Mouse (Mus musculus) heart, embryonic 11.5 days (tissue): ENCODE measurements around the gene Slc25a18. TPM values are rescaled to one million over a fixed set of nuclear protein-coding genes. Genes with fewer than 3 reads are reported as not detected.

Experiments
- ATAC-seq: fragments of 200-750 bp; cut with Nextera tagmentation; replicated peaks from 2 replicates; pipeline ENCODE4 v1.8.0; 2017; ENCODE audit warnings: moderate library complexity; ENCODE audit not compliant: insufficient number of reproducible peaks, low FRiP score, low TSS enrichment
- H3K27ac ChIP-seq: fragments of 300-500 bp; sonication (generic); 2 replicates; pipeline ENCODE4 v1.5.1; 2014; ENCODE audit warnings: mild to moderate bottlenecking, low read depth, low read length
- H3K27me3 ChIP-seq: fragments of 300-500 bp; sonication (generic); 2 replicates; pipeline ENCODE4 v1.6.1; 2014; ENCODE audit warnings: mild to moderate bottlenecking, low read length, mixed read lengths; ENCODE audit not compliant: control insufficient read depth, insufficient read depth
- H3K36me3 ChIP-seq: fragments of 300-500 bp; sonication (generic); 2 replicates; pipeline ENCODE4 v1.6.1; 2014; ENCODE audit warnings: mild to moderate bottlenecking, low read length, moderate library complexity, mixed read lengths; ENCODE audit not compliant: control insufficient read depth, insufficient read depth
- H3K4me1 ChIP-seq: fragments of 300-500 bp; sonication (generic); 2 replicates; pipeline ENCODE4 v1.6.1; 2014; ENCODE audit warnings: low read length; ENCODE audit not compliant: control insufficient read depth, insufficient read depth
- H3K4me2 ChIP-seq: fragments of 300-500 bp; sonication (generic); 2 replicates; pipeline ENCODE4 v1.6.1; 2014; ENCODE audit warnings: mild to moderate bottlenecking, moderate library complexity
- H3K4me3 ChIP-seq: fragments of 300-500 bp; sonication (generic); 2 replicates; pipeline ENCODE4 v1.5.1; 2014; ENCODE audit warnings: low read depth, low read length
- H3K9ac ChIP-seq: fragments of 300-500 bp; sonication (generic); 2 replicates; pipeline ENCODE4 v1.6.1; 2014; ENCODE audit warnings: mild to moderate bottlenecking, low read depth, low read length, moderate library complexity
- H3K9me3 ChIP-seq: fragments of 300-500 bp; sonication (generic); replicated peaks from 2 replicates; pipeline ENCODE4 v1.6.1; 2016; ENCODE audit warnings: low read length; ENCODE audit not compliant: control insufficient read depth
- WGBS: fragments of 180-500 bp; shearing (Covaris S2); extraction: QIAGEN DNeasy Blood & Tissue Kit; methylation state at CpG from one replicate; pipeline ENCODE4 v1.1.7; 2014; ENCODE audit not compliant: insufficient replicate concordance; 5-methylcytosine and 5-hydroxymethylcytosine counted together
- polyA plus RNA-seq: library from polyadenylated mRNA; unstranded; fragments of >200 nt; fragmentation: Nextera tagmentation; extraction: Ambion mirVana; gene quantifications from 2 replicates; pipeline ENCODE4 v1.2.1, GENCODE M21; 2014

The Slc25a18 gene
- polyA plus RNA-seq, 1 experiment from 2014 or later = 0.13 TPM

DNA sequence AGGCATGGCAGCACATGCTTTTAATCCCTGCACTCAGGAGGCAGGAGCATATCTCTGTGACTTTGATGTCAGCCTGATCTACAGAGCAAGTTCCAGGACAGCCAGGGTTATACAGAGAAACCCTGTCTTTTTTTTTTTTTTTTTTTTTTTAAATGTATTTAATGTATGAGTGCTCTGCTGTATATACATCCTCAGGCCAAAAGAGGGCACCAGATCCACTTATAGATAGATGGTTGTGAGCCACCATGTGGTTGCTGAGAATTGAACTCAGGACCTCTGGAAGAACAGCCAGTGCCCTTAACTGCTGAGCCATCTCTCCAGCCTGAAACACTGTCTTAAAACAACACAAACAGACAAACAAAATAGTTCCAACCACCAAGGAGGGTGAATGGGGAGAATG lies 15.5 kb downstream of the Slc25a18 start:
- Histone ChIP-seq H3K27me3 (no peaks in the 10 kb centered on the region), H3K4me3 (no peak overlapping the region), H3K36me3 (peaks cover 6% of the 10 kb centered on the region), H3K4me2 (no peak overlapping the region), H3K9me3 (no peaks in the 10 kb centered on the region), H3K9ac (no peak overlapping the region), H3K27ac (no peak overlapping the region), H3K4me1 (peaks cover 4% of the 10 kb centered on the region)
- ATAC-seq = no peak

DNA sequence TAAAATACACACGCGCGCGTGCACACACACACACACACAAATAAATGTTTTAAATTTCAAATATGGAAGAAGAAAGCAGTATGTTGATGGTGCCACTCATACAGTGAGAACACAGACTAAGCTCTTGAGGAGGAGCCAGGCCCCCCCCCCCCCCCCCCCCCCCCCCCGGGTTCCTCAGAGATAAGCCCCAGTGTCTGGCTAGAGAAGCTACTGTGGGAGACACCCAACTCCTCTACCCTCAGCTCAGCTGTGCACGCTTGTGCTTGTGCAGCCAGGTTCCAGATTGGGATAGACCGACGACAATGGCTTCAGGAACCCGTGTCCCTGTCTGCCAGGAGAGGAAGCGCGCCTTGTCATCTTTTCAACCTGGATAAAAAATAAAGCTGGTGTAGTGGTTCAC lies 16.8 kb downstream of the Slc25a18 start:
- Histone ChIP-seq H3K4me3 (no peak overlapping the region), H3K9me3 (no peaks in the 10 kb centered on the region), H3K27me3 (no peaks in the 10 kb centered on the region), H3K4me2 (no peak overlapping the region), H3K27ac (no peak overlapping the region), H3K4me1 (peaks cover 2% of the 10 kb centered on the region), H3K36me3 (peaks cover 12% of the 10 kb centered on the region), H3K9ac (no peak overlapping the region)
- WGBS = 72% methylated on average over 11 of the region's 11 CpGs
- ATAC-seq = no peak

DNA sequence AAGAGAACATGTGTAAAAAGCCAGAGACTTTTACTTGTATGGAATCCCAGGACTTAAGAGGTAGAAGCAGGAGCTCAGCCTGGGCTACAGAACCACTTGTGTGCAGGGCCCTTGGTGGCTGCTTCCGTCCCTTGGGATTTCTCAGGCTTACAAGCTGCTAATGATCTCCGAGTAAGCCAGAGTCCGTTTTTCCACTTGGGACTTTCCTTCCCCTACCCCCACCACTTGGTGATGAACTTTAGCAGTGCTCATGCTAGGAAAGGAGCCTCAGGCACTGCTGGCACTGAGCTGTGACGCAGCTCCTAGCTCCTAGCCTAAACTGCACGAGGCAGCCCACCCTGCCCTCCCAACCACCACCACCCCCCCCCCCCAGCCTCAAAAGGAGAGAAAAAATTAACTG lies 17.3 kb downstream of the Slc25a18 start:
- H3K9ac ChIP-seq = no peak overlapping the region
- no peak overlapping the region for H3K4me2 ChIP-seq
- WGBS = 81% methylated on average over 5 of the region's 5 CpGs
- no peak overlapping the region for H3K4me3 ChIP-seq
- H3K4me1 ChIP-seq = peaks cover 2% of the 10 kb centered on the region
- no peak for ATAC-seq
- peaks cover 13% of the 10 kb centered on the region for H3K36me3 ChIP-seq
- H3K27me3 ChIP-seq = no peaks in the 10 kb centered on the region
- no peaks in the 10 kb centered on the region for H3K9me3 ChIP-seq
- H3K27ac ChIP-seq = no peak overlapping the region

DNA sequence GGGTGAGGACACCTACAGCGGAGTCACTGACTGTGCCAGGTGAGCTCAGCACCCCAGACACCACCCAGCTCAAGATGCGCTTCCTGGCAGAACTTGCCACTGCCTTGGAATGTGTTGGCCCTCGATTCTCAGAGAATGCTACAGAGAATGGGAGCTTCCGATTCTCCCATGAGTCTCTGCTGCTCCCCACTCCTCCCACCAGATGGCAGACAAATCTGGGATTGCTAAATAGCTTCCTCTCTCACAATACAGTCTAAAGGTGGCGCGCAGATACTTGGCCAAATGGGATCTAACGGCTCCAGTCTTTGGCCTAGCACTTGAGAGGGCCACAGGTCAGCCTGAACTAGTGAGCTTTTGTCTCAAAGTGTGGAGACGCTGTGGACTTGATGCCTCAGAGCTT lies 19.6 kb downstream of the Slc25a18 start:
- Histone ChIP-seq H3K9ac (no peak overlapping the region), H3K4me2 (no peak overlapping the region), H3K4me1 (peaks cover 2% of the 10 kb centered on the region; the same call in 1 of the 2 replicates), H3K36me3 (peaks cover 25% of the 10 kb centered on the region), H3K9me3 (no peaks in the 10 kb centered on the region), H3K27me3 (no peaks in the 10 kb centered on the region), H3K27ac (no peak overlapping the region), H3K4me3 (no peak overlapping the region)
- 87% methylated on average over 8 of the region's 8 CpGs for WGBS
- ATAC-seq = no peak

DNA sequence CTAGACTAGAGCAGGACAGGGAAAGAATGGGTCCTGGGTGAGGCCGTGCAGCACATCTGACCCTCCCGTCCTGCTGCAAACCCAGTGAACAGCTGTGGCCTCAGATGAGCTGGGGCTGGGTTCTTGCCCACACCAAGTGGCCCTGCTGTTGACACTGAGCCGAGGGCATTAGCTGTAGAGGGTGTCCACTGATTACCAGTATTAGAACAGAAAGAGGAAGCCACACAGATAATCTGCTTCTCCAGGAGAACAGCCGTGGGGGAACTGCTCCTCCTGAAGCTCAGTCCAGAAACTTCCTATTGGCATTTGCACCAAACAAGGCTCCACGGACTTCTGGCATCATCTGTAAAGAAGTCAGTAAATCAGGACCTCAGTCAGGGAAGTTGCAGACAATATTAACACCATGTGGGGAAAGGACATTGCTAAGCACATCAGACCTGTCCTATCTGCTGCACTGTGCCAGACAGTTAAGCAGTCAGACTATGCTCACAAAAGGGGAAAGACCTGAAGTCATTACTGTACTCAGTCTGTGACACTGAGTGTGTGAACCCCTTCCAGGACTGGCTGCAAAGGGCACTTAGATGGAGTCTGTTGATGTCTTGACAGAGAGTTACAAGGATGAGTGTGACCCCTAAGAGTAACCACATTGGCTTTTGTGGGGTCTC lies 22.2 kb downstream of the Slc25a18 start:
- no peak overlapping the region for H3K4me3 ChIP-seq
- WGBS = 70% methylated on average over 5 of the region's 5 CpGs
- H3K4me1 ChIP-seq = no peaks in the 10 kb centered on the region
- H3K27ac ChIP-seq = no peak overlapping the region
- peaks cover 28% of the 10 kb centered on the region for H3K36me3 ChIP-seq
- ATAC-seq = no peak
- no peaks in the 10 kb centered on the region for H3K9me3 ChIP-seq
- no peak overlapping the region for H3K9ac ChIP-seq
- no peaks in the 10 kb centered on the region for H3K27me3 ChIP-seq
- no peak overlapping the region for H3K4me2 ChIP-seq

DNA sequence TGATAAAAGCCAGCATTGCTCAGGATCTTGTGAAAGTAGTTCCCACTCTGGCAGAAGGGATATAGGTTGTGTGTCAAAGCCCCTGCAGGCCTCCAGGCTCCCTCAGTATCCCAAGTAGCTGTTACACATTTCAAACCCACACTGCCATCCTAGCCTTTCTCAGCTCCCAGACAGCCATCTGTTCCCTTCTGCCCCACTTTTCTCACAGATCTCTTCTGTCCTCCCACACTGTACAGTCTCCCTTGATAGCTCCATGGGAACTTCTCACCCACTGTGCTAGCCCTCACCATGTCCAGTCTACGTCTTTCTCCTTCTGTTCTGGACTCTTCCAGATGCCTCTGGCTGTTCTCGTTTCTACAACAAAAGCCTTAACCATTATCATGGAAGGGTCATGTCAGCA lies 22.7 kb downstream of the Slc25a18 start:
- no peak overlapping the region for H3K4me2 ChIP-seq
- no peaks in the 10 kb centered on the region for H3K4me1 ChIP-seq
- H3K9ac ChIP-seq = no peak overlapping the region
- 86% methylated on average over 2 of the region's 2 CpGs for WGBS
- no peak for ATAC-seq
- H3K9me3 ChIP-seq = no peaks in the 10 kb centered on the region
- no peaks in the 10 kb centered on the region for H3K27me3 ChIP-seq
- no peak overlapping the region for H3K27ac ChIP-seq
- peaks cover 28% of the 10 kb centered on the region for H3K36me3 ChIP-seq
- no peak overlapping the region for H3K4me3 ChIP-seq

DNA sequence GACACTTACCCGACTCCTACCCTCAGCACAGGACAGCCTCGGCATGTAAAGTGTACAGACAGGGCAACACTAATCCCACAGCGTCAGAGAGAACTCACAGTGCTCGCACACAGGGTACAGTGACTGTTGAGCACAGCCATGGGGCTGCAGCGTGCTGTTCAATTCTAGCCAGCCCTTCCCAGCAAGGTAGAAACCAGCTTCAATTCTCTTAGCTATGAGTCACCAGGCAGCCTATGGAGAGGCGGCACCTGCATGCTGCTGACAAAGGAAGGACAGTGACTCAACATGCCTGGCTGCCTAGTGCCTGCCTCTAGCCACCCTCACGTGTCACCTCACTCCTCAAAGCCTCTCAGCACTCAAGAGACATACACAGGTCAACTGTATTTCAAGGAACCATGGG lies 24.6 kb downstream of the Slc25a18 start:
- ATAC-seq = no peak
- Histone ChIP-seq H3K36me3 (peaks cover 33% of the 10 kb centered on the region), H3K4me2 (no peak overlapping the region), H3K4me1 (no peaks in the 10 kb centered on the region), H3K4me3 (no peak overlapping the region), H3K9me3 (no peaks in the 10 kb centered on the region), H3K27me3 (no peaks in the 10 kb centered on the region), H3K27ac (no peak overlapping the region), H3K9ac (no peak overlapping the region)
- 79% methylated on average over 7 of the region's 7 CpGs for WGBS

DNA sequence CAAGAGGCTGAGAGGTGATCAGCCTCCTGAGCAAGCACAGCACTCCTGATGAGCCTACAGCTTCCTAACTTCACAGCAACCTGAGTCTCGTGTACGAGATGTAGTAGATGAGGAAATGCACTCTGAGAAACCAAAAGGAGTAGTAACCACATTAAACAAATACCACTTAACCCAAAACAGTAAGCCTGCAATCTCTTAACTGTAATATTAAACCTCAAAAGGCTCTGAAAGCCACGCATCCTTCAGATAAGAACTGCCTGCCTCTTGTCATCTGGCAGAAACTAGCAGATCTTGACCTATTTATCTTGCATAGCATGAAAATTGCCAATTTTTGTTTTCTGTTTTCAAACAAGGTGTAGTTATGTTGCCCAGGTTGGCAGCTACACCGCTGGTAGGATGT lies 25.5 kb downstream of the Slc25a18 start:
- WGBS = 88% methylated on average over 4 of the region's 4 CpGs
- H3K9me3 ChIP-seq = no peaks in the 10 kb centered on the region
- H3K9ac ChIP-seq = no peak overlapping the region
- H3K27me3 ChIP-seq = no peaks in the 10 kb centered on the region
- no peak for ATAC-seq
- H3K4me2 ChIP-seq = no peak overlapping the region
- no peak overlapping the region for H3K27ac ChIP-seq
- no peak overlapping the region for H3K4me3 ChIP-seq
- peaks cover 36% of the 10 kb centered on the region for H3K36me3 ChIP-seq
- no peaks in the 10 kb centered on the region for H3K4me1 ChIP-seq

DNA sequence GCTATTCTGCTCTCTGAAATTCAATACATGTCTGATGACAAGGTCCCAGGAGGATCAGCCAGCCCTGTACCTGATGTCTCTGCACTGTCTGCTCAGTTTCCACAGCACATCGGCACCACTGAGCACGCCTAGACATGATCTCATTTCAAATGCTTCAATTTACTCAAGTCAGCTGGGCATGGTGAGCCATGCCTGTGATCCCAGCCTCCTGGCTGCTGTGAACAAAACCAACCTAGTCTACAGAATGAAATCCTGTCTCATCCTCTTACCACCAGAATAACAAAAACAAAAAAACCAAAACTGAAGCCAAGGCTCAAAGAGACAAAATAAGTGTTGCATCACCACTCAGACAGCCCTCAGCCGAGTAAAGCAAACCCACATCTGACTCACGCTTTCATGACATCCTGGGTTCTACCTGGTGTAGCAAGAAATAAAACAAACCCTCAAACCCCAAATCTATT lies 26.2 kb downstream of the Slc25a18 start:
- Histone ChIP-seq H3K4me1 (no peaks in the 10 kb centered on the region), H3K27ac (no peak overlapping the region)

More for the DNA sequence above, 26.2 kb downstream of the Slc25a18 start:
- no peak overlapping the region for H3K4me3 ChIP-seq
- peaks cover 36% of the 10 kb centered on the region for H3K36me3 ChIP-seq
- no peak for ATAC-seq
- no peak overlapping the region for H3K4me2 ChIP-seq
- no peak overlapping the region for H3K9ac ChIP-seq
- H3K9me3 ChIP-seq = no peaks in the 10 kb centered on the region
- 81% methylated on average over 4 of the region's 4 CpGs for WGBS
- no peaks in the 10 kb centered on the region for H3K27me3 ChIP-seq
